Mouse (Mus musculus): ENCODE measurements around the gene Gm5624. TPM values are rescaled to one million over a fixed set of nuclear protein-coding genes. Genes with fewer than 3 reads are reported as not detected.
"Not testable (repeated sequence)": the region's sequence is repeated elsewhere in the genome, so short reads cannot be mapped to it uniquely, and the experiment has no call there.

Gm5624 gene
- not detected for total RNA-seq (2022)

DNA sequence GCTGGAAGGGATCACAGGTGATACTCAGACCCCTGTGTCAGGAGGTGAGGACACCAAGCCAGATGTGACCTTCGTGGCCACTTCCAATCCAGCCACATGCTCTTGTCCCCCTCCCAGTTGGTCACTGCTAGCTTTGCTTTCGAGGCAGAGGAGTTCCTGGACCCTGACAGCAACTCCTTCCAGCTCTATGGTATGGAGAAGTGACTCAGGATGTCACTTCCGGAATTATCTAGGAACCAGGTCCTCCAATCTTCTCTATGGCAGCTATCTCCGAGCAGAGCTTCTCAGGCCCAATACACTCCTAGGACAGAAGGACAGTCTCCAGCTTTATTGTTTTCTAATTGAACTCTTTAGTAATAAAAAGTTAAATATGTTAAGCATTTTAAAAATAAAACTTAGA lies at the start of gene Gm5624:
TSS of gene Gm5624 (minus strand) at position 202 of the 400 bp plus-strand sequence.
- DNase-seq (ENCODE audit: low spot score in 2 of 2), result not testable (repeated sequence)

DNA sequence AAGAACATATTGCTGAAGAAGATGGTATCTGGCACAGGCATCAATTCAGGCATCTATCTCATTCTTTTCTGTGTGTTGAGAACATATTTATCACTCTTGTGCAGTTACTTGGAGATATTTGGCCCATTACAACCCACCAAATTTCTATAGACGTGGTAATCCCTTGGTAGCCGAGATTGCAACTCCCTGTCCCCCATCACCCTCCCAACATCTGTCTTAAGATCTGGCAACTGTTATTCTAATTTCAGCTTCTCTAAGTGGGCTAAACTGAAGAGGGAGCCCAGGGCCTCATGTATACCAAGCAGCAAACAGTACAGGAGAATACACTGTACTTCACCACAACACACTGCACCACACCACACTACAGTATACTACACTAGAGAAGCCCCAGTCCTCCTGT lies 36.0 kb downstream of the Gm5624 start:
- DNase-seq (ENCODE audit: low spot score in 2 of 2), result not testable (repeated sequence)

DNA sequence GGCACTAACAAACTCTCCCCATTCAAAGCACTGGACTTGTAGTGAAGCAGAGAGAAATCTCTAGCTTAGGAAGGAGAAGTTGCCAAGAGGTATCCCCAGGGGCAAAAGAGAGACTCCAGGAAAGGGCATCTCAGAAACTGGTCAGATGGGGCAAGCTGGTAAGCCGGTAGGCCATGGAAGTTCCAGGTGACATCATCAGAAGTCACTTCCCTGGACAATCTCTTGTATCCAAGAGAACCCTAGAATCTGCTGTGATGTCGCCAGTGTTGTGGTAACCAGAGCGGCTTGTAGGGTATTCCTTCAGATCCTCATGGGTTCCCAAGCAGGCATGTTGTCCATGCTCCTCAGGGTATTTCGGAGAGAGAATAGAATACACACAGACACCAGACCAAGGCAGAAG lies 44.9 kb downstream of the Gm5624 start, which contains the start of gene Gm8247:
TSS of gene Gm8247 (plus strand) at position 301 of the 400 bp plus-strand sequence.
- not testable (repeated sequence) for DNase-seq (ENCODE audit: low spot score in 2 of 2)

DNA sequence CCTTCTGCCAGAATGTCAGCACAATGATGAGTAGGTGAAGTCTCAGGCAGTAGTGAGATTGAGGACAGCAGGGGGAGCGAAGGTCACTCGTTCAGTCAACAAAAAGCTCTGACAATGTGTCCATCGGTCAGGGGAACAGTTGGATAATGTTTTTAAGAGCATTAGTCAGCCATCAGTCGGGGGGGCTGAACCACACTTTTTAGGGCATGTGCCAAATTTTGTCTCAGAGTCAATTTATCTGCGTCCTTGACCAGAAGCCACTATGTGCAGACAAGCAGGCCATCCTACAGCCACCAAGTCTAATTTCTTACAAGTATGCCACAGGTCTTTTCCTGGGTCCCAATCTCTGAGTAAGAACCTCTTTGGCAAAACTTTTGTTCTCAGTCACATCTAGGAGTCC lies 79.8 kb downstream of the Gm5624 start:
- DNase-seq (ENCODE audit: low spot score in 2 of 2), result not testable (repeated sequence)

DNA sequence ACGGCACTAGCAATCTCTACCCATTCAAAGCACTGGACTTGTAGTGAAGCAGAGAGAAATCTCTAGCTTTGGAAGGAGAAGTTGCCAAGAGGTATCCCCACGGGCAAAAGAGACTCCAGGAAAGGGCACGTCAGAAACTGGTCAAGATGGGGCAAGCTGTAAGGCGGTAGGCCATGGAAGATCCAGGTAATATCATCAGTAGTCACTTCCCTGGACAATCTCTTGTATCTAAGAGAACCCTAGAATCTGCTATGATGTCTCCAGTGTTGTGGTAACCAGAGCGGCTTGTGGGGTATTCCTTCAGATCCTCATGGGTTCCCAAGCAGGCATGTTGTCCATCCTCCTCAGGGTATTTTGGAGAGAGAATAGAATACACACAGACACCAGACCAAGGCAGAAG lies 109.8 kb downstream of the Gm5624 start, which contains the start of gene Gm17093:
TSS of gene Gm17093 (plus strand) at position 301 of the 400 bp plus-strand sequence.
- DNase-seq (ENCODE audit: low spot score in 2 of 2), result not testable (repeated sequence)

Other genes starting within 250 kb of the Gm5624 start
- not detected for gene Gm3371, start 217.2 kb downstream of the Gm5624 start, total RNA-seq (2022)
- gene Gm8232, start 194.3 kb downstream of the Gm5624 start, total RNA-seq (2022), result not detected
- gene BC061237, start 135.5 kb downstream of the Gm5624 start, total RNA-seq (2022), result not detected
- gene Gm17093, start 109.7 kb downstream of the Gm5624 start, total RNA-seq (2022), result not detected
- not detected for gene Gm8247, start 44.8 kb downstream of the Gm5624 start, total RNA-seq (2022)
- gene Gm8257, start 78.5 kb upstream of the Gm5624 start, total RNA-seq (2022), result not detected
- gene Gm8267, start 122.4 kb upstream of the Gm5624 start, total RNA-seq (2022), result not detected
- 1 to 10 TPM in 1 of 4 experiments, under 1 TPM in 3; 0.58 to 1.2 (median 0.82) TPM for gene Ptgdr, start 231.4 kb upstream of the Gm5624 start, total RNA-seq (2022)

All from left cerebral cortex, adult 8-10 months (tissue).